Mouse (Mus musculus) retina, adult 2 months (tissue): ENCODE data around the gene Nt5c.
"Not testable (repeated sequence)": the region's sequence is repeated elsewhere in the genome, so short reads cannot be mapped to it uniquely, and the experiment has no call there.

Experiments used
- DNase-seq: peaks from one replicate; pipeline ENCODE4 v3.0.0-alpha.2; 2012; ENCODE audit warnings: low read depth, low spot score

Gene Nt5c

DNA sequence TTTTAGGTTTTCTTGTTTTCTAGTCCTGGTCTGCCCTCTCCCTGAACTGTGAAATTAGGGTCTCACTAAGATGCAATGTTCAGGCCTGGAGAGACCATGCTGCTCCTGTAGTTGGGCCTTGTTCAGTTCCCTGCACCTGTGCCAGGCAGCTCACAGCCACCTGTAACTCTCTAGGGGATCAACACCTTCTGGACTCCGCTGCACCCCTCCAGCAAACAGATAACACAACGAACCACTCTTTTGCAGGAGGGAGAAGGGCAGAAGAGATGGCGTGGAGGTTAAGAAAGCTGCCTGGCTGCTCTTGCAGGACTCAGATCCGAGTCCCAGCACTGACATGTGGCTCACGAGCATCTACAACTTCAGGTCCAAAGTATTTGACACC is 18.8 kb upstream of the Nt5c start:
- no peak for DNase-seq

DNA sequence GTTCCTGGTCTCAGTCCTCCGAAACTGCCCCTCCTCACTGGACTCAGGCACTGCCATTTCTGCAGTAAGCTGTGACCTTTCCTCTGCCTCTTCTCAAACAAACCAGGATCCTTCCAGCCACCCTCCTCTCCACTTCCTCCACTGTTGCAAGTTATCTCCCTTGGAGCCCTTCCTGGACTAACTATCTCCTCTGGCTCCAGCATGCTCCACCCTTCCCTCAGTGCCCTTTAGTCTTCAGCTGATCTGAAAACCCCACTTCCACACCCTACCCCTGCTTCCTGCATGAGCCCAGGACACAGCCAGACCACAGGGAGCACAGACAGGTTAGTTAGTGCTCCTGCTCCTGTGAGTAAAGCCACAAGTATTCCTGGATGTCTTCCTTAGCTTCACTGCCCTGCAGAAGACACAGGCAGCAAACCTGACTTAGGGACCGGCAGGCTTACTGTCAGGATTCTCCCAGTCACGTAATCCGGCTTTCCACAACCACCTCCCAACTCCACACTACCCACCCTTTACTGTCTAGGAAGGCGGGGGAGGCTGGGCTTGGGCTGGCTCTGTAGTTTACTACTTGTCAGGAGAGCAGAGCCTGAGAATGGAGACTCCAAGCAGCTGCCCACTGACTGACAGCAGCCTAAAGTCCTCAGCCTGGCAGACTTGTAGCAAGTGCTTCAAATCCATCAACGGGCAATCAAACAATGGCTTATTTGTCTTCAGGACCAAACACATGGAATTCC is 18.3 kb upstream of the Nt5c start:
- no peak for DNase-seq

DNA sequence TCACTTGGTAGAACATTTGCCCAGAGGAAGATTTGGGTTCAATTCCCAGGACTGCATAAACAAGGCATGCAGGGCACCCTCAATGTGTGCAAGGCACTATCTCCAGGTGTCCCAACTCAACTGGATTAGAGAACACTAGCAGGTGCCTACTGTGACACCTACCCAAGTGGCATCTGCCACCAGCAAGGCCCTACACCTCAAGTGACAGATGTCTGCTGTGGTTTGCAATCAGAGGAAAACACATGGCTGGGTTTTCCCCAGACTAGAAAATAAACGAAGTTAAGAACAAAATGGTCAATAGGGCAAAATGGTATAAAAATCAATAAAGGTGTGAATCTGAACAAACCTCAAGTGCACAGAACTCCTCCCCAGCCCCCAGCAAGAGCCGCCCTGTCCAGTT is 16.4 kb upstream of the Nt5c start:
- no peak for DNase-seq

DNA sequence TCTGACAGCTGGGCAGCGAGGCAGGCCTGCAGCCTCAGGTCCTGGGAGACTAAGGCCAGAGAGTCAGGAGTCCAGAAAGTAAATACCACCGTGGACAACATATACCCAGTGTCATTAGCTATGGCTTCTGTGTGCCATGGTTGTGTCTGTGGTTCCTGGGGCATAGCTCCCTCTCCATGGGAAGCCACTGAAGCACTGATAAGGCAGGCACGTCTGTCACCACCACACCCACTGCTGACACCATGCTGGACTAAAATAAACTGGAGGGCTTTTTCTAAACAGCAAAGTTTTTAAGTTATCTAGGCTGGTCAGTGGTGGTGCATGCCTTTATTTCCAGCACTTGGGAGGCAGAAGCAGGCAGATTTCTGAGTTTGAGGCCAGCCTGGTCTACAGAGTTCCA is 14.9 kb upstream of the Nt5c start:
- no peak for DNase-seq

DNA sequence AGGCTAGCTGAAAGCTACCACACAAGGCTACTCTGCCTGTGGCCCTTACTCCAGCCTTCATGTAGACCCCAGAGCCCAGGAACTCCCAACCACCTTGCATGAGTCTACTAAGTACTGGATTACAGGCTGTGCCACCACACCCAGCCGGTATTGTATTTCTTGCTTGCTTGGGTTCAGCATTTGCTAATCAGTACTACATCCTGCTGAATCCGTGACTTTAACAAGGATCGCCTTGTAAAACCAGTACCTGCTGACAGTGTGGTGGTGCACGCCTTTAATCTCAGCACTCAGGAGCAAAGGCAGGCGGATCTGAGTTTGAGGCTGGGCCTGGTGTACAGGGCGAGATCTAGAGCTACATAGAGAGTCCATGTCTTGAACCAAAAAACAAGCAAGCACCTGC is 11.0 kb upstream of the Nt5c start:
- no peak for DNase-seq

DNA sequence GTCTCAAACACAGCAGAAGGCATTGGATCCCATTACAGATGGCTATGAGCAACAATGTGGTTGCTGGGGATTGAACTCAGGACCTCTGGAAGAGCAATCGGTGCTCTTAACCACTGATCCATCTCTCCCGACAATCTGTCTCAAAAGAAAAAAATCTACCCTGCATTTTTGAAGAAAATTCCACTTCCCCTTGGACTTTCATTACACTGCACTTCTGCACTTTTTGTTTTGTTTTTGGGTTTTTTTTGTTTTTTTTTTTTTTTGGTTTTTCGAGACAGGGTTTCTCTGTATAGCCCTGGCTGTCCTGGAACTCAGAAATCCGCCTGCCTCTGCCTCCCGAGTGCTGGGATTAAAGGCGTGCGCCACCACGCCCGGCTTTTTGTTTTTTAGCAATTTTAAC is 4.9 kb upstream of the Nt5c start:
- DNase-seq = not testable (repeated sequence)

DNA sequence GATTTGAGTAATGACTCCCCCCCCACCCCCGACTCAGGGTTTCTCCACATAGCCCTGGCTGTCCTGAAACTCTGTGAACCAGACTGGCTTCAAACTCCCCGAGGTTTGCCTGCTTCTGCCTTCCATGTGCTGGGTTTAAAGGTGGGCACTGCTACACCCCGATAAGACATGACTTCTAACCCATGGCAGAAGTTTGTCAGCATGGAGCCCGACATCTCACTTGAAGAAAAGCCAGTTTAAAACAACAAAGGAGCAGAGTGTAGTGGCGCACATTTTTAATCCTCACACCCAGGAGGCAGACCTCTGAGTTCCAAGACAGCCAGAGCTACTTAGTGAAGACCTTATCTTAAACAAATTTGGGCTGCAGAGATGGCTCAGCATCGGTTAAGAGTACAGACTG is 725 bp upstream of the Nt5c start:
- DNase-seq = no peak

DNA sequence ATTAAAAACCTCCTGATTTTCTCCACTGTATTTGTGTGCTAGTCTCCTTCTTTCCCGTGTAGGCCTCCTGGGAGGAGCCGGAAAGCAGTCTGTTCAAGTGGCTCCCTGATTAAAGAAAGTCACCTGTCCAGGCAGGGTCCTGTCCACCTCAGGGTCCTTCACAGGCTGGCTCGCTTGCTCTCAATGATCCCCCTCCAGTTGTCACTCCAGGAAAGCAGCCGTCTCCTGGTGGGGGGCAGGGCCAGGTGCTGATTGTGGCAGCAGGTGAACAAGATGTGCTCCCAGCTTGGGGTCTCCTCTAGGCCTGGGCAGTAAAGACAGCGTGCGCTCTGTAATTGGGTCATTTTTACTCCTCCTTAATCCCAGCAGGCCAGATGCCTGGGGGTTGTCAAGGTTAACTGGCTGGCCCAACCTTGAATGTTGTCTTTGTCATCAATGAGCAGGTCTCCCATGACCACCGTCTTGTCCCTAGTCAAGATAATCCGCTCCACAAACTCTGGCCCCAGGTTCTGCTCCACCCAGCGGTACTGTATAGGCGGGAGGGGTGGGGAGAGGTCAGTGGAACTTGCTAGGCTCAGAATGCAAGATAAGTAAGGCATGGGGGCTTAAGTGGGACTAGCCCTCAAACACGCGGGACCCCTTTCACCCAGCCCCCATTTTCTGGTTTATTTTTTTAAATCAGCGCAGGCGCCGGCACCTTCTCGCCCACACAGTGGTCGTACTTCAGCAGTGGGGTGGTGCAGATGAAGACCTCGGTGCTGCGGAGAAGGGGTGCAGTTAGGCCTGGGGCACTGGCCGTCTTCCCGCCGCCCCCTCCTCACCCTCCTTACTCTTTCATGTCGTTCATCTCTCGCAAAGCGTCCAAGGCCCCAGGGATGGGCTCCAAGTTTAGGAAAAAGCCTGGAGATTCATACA is 964 bp downstream of the Nt5c start:
- no peak for DNase-seq

DNA sequence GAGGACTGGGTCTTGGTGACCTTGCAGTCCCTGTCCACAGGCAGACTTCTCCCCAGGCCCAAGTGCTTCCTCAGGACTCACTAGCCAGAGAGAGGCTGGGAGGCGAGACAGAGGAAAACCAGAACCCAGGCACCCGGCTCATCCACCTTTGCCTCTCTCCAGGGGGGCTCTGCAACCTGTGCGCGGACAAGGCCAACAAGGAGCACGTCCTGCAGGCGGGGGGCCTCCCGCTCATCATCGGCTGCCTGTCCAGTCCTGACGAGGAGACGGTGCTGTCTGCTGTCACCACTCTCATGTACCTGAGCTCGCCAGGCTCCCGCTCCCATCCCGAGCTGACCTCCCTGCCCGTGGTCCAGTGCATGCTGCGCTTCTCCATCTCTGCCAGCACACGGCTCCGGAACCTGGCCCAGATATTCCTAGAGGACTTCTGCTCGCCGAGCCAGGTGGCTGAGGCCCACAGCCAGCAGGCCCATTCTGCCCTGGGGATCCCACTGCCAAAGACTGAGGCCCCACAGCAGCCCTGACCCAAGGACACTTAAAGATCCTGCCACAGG is 3.0 kb downstream of the Nt5c start:
- DNase-seq = no peak

DNA sequence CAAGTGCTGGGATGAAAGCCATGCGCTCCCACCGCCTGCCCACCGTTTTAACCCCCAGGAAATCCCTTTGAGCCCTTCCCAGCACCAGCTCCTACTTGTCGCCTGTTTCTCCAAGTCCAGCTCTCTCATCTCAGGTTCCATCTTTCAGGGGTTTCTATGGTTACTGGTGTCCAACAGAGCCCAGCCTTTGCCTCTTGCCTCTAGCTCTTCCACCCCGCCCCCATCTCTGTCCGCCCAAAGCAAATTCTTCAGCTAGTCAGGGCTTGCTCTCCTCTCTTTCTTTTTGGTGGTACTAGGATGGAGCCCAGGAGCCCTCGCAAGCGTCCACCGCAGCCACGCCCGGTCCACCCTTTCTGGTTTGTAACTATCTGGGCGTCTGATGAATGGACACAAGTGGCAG is 6.5 kb downstream of the Nt5c start:
- DNase-seq = no peak

DNA sequence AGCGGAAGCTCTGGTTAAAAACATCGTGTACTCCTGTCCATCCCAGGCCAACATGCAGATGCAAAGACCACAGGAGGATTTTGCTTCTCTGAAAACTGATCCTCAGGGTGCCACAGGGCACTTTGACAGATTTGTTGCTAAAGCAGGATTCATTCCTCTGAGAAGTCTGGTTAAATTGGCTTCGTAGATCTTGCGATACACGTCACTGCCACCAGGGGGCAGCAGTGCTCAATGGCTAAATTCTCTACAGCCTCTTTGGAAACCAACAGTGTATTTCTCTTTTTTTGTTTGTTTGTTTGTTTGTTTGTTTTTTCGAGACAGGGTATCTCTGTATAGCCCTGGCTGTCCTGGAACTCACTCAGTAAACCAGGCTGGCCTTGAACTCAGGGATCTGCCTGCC is 7.9 kb downstream of the Nt5c start:
- peak; percentile 48 for DNase-seq

DNA sequence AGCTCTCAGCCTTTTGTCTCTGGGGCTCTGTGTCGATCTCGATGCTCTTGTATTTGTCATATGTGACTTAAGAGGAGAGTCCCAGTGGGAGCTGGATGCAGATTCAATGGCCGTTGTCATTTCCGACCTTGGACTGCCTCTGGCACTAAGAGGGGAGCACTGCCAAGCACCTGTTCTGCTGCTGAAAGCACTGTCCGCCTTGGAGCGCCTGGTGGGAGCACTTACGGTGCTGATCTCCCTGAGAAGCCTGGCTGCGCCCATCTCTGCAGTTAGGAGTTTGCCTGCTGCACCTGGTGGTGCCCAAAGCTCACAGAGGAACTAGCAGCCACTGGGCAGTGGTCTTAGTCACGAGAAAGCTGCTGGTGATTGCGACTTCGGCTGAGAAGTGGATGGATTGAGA is 8.4 kb downstream of the Nt5c start:
- DNase-seq = no peak

DNA sequence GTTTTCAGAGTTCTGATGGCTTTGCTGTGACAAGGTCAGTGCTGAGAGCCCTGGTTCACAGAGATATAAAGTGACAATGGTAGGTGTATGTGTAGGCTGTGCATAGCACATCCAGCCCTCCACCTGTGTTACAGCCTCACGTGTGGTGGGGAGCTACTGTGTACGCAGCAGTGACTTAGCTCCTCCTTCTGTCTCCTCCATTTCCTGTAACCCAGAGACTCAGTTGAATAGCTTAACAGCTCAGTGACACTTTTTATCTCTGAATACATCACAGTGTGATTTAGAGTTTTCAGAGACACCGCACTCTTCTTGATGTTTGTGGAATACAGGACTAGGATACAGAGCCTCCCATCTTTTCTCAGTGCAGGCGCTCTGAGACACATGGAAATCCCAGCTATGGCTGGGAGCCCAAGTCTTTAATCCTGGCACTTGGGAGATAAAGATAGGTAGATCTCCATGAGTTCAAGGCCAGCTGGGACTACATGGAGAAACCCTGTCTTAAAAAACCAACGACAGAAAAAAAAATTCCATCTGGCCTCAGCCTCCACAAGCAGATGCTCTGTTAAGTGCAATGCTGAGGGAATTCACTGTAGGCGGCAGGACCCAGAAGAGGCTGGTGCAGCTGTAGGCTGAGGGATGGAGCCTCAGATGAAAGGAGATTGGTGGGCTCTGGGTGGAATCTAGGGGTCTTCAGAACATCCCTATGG is 10.0 kb downstream of the Nt5c start:
- DNase-seq = no peak

DNA sequence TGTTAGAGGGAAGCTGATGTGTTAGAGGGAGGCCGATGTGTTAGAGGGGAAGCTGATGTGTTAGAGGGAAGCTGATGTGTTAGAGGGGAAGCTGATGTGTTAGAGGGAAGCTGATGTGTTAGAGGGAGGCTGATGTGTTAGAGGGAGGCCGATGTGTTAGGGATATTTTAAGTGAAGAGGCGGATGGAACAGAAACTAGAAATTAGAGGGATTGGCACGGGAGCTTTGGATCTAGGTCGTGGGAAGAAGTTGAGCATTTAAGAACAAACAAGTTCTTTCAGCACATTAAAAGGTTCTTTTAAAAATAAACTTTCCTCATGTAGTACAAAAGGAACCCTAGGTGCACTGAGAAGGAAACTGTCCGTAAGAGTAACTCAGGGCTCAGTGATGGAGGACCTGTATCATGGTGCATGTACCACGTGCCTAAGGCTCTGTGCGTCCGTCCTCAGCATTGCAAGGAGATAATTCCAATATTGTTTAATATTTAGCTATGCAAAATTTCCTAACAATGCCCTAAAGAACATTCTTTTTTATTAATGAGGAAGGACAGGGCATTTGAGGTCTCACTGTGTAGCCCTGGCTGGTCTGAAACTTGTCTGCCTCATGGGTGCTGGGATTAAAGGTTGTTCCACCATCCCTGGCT is 13.2 kb downstream of the Nt5c start:
- DNase-seq = no peak

DNA sequence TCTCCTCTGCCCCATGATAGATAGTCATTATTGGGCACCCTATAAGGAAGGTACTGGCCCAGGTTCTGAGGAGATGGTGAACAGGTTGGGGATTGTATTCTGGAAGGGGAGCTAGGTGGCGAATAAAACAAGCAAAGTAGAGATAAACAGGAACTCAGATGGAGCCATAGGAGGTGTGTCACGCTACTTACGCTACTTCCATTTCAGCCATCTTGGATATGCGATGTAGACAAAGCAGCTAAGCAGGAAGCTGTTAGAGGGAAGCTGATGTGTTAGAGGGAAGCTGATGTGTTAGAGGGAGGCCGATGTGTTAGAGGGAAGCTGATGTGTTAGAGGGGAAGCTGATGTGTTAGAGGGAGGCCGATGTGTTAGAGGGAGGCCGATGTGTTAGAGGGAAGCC is 14.3 kb downstream of the Nt5c start:
- DNase-seq = not testable (repeated sequence)

DNA sequence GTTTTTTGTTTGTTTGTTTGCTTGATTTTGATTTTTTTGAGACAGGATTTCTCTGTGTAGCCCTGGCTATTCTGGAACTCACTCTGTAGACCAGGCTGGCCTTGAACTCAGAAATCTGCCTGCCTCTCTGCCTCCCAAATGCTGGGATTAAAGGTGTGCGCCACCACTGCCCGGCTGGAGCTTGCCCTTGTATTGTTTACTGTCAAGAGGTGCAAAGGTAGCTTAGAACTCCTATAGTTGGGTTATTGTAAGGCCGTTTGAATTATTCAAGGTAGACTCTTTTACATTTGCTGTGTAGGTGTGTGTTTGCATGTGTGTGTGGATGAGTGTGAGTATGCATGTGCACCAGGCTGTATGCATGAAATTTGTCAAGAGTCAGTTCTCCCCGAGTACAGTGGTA is 15.0 kb downstream of the Nt5c start:
- DNase-seq = not testable (repeated sequence)

DNA sequence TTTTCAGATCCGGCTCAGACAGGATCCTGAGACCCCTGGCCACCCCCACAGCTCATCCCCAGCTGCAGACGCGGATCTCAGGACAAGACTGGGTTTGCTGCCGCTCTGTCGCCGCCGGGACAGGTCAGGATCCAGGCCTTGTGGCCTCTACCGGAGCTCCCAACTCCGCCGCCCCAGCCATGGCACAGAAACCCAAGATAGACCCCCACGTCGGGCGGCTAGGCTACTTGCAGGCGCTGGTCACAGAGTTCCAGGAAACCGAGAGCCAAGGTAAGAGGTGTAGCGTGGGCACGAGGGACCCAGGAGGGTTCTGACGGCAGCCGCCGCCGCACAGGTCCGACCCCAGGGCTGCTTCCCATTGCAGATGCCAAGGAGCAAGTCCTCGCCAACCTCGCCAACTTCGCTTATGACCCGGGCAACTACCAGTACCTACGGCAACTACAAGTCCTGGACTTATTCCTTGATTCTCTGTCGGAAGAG is 15.9 kb downstream of the Nt5c start:
- no peak for DNase-seq

DNA sequence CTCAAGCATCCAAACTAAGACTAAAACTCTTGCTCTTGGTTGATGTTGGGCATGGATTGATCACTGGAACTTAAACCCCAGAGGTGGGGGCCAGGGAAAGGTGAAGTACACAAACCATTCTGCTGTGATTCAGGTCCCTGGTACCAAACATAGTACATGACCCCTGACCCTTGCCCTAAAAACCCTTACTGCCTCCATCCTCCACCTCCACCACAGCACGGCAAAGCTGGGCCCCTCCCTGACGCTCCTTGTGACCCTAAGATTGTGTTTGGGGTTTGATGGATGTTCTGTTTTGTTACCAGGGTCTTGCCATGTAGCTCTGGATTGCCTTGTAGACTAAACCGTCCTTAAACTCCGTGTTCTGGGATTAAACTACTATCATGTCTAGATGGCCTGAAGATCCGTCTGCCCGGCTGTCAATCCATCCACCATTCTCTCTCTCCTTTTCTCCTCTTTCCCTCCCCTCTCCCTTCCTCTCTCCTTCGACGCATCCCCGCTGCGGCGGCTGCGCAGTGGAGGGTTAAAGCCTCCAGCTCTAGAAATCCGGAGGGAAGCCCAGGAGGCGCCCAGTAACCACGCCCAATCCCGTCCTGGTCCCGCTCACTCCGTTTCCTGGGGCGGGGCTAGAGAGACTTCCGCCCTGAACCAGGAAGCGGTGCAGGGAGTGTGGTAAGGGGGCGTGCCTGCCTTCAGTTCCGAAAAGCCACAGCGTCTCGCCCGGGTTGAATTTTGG is 16.5 kb downstream of the Nt5c start, which contains the start of gene Armc7:
Armc7 (plus strand) TSS at position 643 of the 733 bp plus-strand sequence.
- DNase-seq = peak; percentile 80

DNA sequence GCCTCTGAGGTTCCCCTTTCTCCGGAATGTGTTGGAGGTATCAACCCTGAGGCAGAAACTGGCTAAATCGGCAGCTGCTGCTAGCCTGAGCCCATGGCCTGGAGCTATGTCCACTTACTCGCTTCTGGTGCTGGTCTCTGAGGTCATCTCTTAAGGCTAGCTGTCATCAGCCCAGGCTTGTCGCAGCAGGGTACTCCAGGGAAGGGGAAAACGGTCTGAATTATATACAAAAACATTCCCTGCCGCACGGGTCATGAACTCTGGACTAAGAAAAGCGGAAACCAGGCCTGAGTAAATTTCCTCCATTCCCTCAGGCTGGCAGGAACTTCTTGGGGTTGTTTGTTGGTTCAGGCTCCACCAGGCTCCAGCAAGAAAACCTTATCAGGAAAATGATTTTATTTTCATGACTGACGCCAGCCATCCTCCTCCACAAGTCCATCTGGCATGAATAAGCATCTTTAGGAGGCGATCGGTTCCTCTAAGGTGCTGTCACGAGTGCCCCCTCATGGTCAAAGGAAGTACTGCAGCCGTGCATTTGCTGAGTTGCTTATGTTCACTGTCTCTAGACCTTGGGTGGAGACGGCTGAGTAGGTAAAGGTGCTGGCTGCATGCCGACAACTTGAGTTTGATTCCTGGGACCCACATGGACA is 17.9 kb downstream of the Nt5c start:
- peak; percentile 87 for DNase-seq

DNA sequence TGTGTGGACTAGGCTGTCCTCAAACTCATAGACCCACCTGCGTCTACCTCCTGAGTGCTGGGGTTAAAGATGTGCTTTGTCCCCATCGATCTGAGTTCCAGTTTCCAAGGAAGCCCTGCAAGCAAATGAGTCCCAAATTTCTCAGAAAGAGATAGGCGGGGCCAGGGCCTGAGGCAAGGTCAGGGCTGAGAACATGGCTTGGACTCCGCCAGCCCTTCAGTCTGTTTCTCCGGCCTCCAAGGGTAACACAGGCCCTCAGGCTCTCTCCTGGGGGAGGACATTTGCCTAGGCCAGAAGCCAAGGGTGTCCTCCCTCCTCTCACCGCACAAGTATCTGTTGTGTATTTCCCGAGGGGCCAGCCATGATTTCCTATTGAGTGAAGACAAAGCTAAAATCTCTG is 19.5 kb downstream of the Nt5c start:
- DNase-seq = no peak
